Mouse (Mus musculus) heart, adult 9 months (tissue): ENCODE data around the gene Vezf1.
A peak's percentile ranks its signal among the peaks of the same experiment; 100 is the strongest.

Experiments
- DNase-seq, 2 experiments: peaks; one replicate each; pipeline ENCODE4 v3.0.0; 2022; ENCODE audit warnings: low spot score in 2 of 2

The Vezf1 gene

DNA sequence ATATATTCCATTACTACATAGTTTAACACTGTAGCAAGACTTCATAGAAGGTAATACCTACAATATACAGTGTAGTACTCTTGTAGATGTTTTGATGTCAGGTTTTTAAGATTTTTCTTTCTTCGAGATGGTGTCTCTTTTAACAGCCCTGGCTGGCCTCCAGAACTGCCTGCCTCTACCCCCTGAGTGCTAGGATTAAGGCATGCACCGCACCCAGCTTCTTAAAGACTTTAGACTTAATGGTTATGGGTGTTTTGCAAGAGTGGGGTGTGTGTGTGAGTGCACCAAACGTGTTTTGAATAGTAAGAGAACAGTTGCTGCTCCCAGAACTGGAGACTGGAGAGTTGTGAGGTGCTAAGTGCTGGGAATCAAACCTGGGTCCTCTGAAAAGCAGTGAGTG is 14.3 kb upstream of the Vezf1 start:
- DNase-seq = no peak

DNA sequence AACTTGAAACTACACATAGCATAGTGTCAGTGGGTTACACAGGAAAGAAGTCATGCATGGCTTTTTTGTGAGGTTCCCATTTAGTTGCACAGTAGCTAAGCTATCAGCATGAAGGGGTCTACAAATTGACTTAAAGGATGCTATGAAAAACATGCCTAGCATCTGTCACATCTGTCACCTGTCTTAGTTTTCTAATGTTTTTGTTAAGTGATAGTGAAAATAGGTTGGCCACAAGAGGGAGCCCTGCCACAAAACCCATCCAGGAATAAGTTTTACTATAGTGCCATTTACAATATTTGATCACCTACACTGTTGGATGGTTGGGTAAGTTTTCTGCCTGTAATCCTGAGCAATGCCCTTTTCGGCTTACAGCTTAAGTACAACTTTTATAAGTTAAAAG is 13.5 kb upstream of the Vezf1 start:
- peak in 1 of 2 experiments; percentile 53 for DNase-seq

GRCm38 (mm10) chr11:88055777-88056176 is 12.3 kb upstream of the Vezf1 start:
- DNase-seq = no peak

DNA sequence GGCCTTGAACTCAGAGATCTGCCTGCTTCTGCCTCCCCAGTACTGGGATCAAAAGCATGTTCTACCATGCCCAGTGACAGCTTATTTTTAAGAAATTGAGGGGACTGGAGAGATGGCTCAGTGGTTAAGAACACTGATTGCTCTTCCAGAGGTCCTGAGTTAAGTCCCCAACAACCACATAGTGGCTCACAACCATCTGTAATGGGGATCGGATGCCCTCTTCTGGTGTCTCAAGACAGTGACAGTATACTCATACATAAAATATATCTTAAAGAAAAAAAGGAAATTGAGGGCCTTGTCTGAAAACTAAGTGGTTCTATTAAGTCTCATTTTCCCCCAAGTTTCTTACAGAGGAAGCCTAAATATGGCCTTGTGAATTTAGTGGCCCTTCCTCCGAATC is 10.3 kb upstream of the Vezf1 start:
- DNase-seq = no peak

DNA sequence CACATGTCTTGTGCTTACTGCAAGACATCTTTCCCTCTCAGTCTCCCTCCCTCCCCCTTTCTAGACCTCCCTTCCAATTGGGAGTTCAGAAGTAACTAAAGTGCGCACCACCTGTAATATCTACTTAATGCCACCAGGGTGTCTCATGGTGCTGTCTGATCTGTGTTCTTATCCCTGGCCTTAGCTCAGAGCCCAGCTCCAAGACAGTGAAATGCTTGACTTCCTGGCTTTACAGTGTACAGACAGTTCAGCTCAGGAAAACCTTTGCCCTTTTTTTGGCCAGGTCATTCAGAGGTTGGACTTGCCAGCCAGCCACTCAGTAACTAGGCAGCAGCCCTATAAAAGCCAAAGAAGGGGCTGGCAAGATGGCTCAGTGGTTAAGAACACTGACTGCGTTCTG is 8.9 kb upstream of the Vezf1 start:
- peak; percentile 67 to 72 for DNase-seq

DNA sequence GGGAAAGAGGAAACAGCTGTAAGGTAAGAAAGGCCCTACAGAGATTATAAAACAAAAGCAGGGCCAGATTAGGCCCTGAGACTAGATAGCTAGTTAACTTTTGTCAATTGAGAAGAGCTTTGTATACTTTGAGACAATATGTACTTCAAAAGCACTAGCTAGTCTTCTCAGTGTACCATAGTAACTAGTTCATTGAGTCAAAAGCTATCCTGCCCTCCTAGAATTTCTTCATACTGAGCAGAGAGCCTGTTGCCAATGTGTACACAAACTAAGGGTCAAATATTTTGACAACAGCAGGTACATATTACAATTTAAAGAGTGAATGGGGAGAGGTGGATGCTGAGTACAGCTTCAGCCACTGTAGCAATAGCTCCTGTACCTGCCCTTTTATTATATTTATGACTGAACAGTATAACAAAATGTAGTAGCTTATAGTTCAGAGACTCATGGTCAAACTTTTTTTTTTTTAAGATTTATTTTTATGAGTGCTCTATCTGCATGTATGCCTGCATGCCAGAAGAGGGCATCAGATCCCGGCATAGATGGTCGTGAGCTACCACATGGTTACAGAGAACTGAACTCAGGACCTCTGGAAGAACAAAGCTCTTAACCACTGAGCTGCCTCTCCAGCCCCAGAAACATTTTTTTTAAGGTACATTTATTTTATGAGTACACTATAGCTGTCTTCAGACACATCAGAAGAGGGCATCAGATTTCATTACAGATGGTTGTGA is 6.0 kb upstream of the Vezf1 start:
- DNase-seq = no peak

- no peak for DNase-seq
These were observed 2.3 kb upstream of the Vezf1 start for GRCm38 (mm10) chr11:88065732-88066131.

- no peak for DNase-seq
These were observed 891 bp upstream of the Vezf1 start for GRCm38 (mm10) chr11:88067191-88067585.

GRCm38 (mm10) chr11:88068411-88069245 is 549 bp downstream of the Vezf1 start:
- peak; percentile 82 to 86 for DNase-seq

DNA sequence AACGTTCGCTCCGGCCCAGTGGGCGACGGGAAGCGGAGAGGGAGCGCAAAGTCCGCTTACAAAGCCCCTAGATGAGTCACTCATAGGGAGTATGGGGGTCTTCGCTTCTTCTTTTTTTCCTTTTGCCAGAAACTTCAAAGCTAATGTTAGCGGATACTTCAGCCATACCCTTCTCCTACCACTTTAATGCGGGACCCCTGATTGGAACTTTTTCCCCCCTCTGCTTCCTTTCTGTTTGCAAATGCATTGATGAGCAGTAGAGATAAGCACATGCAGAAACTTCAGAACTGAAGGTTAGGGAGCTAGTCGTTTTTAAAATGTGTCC is 1.1 kb downstream of the Vezf1 start:
- DNase-seq = no peak

DNA sequence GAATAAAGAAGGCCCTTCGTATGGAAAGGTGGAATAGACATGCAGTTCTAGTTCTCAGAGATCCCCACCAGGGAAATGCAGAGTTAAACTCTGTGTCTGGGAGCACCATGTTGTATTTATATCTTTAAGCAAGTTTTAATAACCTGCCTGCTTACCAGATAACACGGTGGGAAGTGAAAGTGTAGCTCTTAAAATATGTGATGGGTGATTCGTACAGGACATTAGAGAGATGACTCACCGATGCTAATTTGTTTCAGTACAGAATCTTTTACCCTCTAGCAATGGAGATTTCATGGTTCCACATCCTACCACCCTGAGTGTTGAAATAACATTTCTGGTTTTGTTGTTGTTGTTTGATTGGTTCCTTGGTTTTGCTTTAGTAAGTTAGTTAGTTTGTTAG is 2.3 kb downstream of the Vezf1 start:
- DNase-seq = no peak

- no peak for DNase-seq
These were observed 3.0 kb downstream of the Vezf1 start for GRCm38 (mm10) chr11:88071113-88071512.

DNA sequence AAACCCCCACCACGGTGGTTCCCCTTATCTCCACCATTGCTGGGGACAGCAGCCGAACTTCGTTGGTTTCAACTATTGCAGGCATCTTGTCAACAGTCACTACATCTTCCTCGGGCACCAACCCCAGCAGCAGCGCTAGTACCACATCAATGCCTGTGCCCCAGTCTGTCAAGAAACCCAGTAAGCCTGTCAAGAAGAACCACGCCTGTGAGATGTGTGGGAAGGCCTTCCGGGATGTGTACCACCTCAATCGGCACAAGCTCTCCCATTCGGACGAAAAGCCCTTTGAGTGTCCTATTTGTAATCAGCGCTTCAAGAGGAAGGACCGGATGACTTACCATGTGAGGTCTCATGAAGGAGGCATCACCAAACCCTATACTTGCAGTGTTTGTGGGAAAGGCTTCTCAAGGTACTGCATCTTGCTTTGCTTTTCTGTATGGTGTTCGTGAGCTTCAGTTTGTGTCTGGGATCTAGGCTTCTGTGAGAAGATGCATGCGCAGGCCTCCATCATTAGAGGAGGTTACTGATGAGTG is 5.3 kb downstream of the Vezf1 start:
- DNase-seq = no peak

DNA sequence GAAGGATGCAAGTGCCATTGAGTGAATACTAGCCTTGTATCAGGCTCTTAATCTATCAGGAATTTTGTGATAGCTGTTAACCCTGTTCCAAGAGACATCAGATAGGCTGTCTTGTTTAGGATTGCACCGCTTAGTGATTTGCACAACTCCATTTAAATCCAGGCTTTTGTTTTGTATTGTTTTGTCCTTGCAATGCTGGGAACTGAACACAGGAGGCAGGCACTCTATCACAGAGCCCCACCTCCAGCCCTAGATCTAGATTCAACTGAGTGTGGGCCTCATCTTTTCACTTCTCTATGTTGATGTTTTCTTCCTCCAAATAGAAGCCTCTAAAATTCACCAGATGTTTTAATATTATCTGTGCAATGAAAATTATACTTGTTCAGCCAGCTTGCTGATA is 7.6 kb downstream of the Vezf1 start:
- DNase-seq = no peak

DNA sequence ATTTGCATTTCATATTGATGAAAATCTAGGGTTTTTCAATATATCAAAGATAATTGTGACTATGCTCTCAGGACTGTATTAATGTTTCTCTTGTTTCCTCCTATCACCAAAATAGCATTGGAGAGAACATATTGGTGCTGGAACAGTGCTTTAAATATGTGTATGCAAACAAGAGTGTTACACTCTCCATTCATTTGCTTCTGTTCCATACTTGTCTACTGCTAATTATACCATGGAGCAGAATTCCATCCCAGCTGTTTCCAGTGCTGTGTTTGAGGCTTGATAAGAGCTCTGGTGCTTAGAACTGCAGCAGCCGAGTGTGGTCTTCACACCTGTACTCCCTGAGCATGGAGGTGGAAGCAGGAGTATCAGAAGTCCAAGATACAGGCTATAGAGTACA is 8.3 kb downstream of the Vezf1 start:
- no peak for DNase-seq

DNA sequence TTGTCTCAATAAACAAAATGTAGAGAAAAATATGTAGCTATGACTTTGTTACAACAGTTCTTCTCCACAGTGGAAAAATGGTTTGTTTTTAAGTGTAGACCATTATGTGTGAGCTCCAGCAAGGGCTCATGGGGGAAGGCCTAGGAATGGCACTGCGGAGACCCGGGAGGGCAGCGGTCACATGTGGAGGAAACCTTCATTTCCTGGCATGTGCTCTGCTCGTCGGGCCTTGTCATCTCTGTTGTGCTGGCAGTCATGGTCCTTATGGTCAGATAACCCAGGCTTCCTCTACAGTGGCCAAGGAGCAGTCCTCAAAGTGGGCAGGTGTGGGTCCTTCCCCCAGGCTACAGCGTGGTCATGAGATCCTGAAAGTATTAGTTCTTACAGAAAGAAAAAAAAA is 15.6 kb downstream of the Vezf1 start:
- no peak for DNase-seq

- peak; percentile 91 to 92 for DNase-seq
These were observed 18.9 kb downstream of the Vezf1 start for GRCm38 (mm10) chr11:88086737-88087627.

DNA sequence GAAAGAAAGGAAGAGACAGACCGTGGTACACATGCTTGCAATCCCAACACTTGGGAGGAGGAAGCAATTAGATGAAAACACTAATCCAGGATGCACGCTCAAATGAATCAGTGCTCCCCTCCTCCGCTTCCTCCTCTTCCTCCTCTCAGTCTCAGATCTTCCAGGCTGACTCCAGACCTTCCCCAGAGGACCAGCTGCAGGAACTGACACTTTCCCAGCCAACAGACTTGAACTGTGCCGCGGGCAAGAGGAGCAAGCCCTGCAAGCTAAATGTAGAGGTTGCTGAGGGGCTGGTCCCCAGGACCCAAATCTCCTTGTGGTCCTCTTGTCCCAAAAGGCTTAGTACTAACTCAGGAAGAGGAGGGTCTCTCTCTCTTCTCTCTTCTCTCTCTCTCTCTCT is 21.1 kb downstream of the Vezf1 start:
- DNase-seq = no peak

GRCm38 (mm10) chr11:88090293-88090692 is 22.2 kb downstream of the Vezf1 start:
- DNase-seq = no peak

- DNase-seq = no peak
These were observed 23.9 kb downstream of the Vezf1 start for GRCm38 (mm10) chr11:88091949-88092348.

DNA sequence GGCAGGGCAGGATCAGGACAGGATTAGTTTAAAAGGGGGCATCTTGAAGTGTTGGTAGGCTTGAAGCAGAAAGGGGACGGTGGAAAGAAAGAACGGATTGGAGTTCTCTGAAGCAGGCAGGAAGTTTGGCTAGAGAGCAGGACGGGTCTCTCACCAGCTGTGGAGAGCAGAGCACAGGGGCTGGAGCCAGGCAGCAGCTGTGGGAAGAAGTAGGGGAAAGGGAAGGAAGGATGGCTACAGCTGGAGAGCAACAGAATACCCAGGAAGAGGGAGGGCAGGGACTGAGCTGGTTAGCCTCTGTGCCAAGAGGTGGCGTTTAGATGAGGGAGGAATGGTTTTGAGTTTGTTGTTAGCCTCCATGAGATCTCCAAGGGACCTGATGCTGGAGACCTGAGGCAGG is 29.1 kb downstream of the Vezf1 start:
- peak; percentile 64 to 77 for DNase-seq
